Mouse (Mus musculus) bone marrow macrophage, adult 2 months (primary cell): Measurements from ENCODE around the gene Tex261.

ENCODE experiments used
- CTCF ChIP-seq: IDR thresholded peaks from 2 replicates; pipeline ENCODE4 v1.5.1; 2012; ENCODE audit warnings: low read depth, mild to moderate bottlenecking, low read length, moderate library complexity
- POLR2A ChIP-seq: IDR thresholded peaks from 2 replicates; pipeline ENCODE4 v1.6.1; 2012; ENCODE audit warnings: mild to moderate bottlenecking, low read depth, low read length, borderline replicate concordance

- TF ChIP-seq CTCF (peak; percentile 68), POLR2A (no peak)
Measured at GRCm38 (mm10) chr6:83750171-83750684, 25.4 kb downstream of the Tex261 start.
